Mouse (Mus musculus) thymus, adult 2 months (tissue): ENCODE measurements around the gene Gtf2h2.

Experiments
- CTCF ChIP-seq: fragments of 200-500 bp; IDR thresholded peaks from 2 replicates; pipeline ENCODE4 v1.5.1; 2012; ENCODE audit warnings: mild to moderate bottlenecking, control low read depth, low read length, moderate library complexity, borderline replicate concordance; ENCODE audit not compliant: control insufficient read depth, poor library complexity, insufficient read depth; ENCODE audit errors: extremely low read depth
- POLR2A ChIP-seq: fragments of 200-500 bp; IDR thresholded peaks from 2 replicates; pipeline ENCODE4 v1.6.1; 2012; ENCODE audit warnings: mild to moderate bottlenecking, low read length, control low read depth, moderate library complexity; ENCODE audit not compliant: control insufficient read depth, poor library complexity, insufficient read depth; ENCODE audit errors: extremely low read depth

- no peak for TF ChIP-seq CTCF
- no peak for TF ChIP-seq POLR2A
Measured at GRCm38 (mm10) chr13:100511146-100511859, 18.9 kb upstream of the Gtf2h2 start.
